Mouse (Mus musculus) midbrain, embryonic 15.5 days (tissue): ENCODE data around the gene Fem1a. TPM values are rescaled to one million over a fixed set of nuclear protein-coding genes. Genes with fewer than 3 reads are reported as not detected.

Experiments used
- ATAC-seq: fragments of 200-750 bp; cut with Nextera tagmentation; replicated peaks from 2 replicates; pipeline ENCODE4 v1.8.0; 2017; ENCODE audit warnings: moderate TSS enrichment
- H3K27ac ChIP-seq: fragments of 300-500 bp; sonication (generic); 2 replicates; pipeline ENCODE4 v1.5.1; 2015; ENCODE audit warnings: mild to moderate bottlenecking, inconsistent platforms
- H3K27me3 ChIP-seq: fragments of 300-500 bp; sonication (generic); replicated peaks from 2 replicates; pipeline ENCODE4 v1.6.1; 2015; ENCODE audit warnings: inconsistent platforms
- H3K36me3 ChIP-seq: fragments of 300-500 bp; sonication (generic); replicated peaks from 2 replicates; pipeline ENCODE4 v1.6.1; 2015; ENCODE audit warnings: inconsistent platforms
- H3K4me1 ChIP-seq: fragments of 300-500 bp; sonication (generic); 2 replicates; pipeline ENCODE4 v1.6.1; 2015; ENCODE audit warnings: inconsistent platforms
- H3K4me2 ChIP-seq: fragments of 300-500 bp; sonication (generic); 2 replicates; pipeline ENCODE4 v1.6.1; 2015; ENCODE audit warnings: inconsistent platforms, mild to moderate bottlenecking, moderate library complexity
- H3K4me3 ChIP-seq: fragments of 300-500 bp; sonication (generic); 2 replicates; pipeline ENCODE4 v1.5.1; 2015; ENCODE audit warnings: mild to moderate bottlenecking, inconsistent platforms
- H3K9ac ChIP-seq: fragments of 300-500 bp; sonication (generic); 2 replicates; pipeline ENCODE4 v1.6.1; 2015; ENCODE audit warnings: mild to moderate bottlenecking, inconsistent platforms
- H3K9me3 ChIP-seq: fragments of 300-500 bp; sonication (generic); 2 replicates; pipeline ENCODE4 v1.6.1; 2016; ENCODE audit warnings: inconsistent platforms
- WGBS: fragments of 180-500 bp; shearing (Covaris S2); methylation state at CpG from one replicate; pipeline ENCODE4 v1.1.7; 2015; ENCODE audit warnings: mixed read lengths; 5-methylcytosine and 5-hydroxymethylcytosine counted together
- polyA plus RNA-seq: library from polyadenylated mRNA; unstranded; fragments of >200 nt; fragmentation: Nextera tagmentation; extraction: Ambion mirVana; gene quantifications from 2 replicates; pipeline ENCODE4 v1.2.1, GENCODE M21; 2015

Gene Fem1a
- polyA plus RNA-seq, 1 experiment from 2014 or later: 20.1 TPM

DNA sequence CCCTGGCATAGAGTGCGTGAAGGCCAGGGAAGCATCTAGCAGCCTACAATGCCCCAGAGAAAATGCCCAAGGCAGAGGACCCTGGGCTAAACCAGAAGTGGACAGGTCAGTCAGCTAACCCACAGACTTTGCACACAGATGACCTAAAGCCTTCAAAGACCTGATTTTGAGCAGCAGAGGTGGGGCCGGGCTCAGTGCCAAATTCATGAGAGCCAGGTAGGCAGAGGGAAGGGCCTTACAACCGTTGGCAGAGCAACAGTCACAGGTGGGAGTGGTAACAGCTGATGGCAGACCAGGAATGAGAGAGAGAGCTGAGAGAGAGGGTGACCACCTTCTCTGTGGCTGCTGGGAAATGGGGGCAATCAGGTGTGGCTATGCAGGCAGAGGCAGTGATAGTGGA, 16.0 kb downstream of the Fem1a start:
- Histone ChIP-seq H3K9me3 (no peaks in the 10 kb centered on the region), H3K4me3 (no peak overlapping the region), H3K27me3 (no peaks in the 10 kb centered on the region), H3K9ac (no peak overlapping the region), H3K4me2 (no peak overlapping the region), H3K36me3 (no peaks in the 10 kb centered on the region), H3K4me1 (peaks cover 26% of the 10 kb centered on the region), H3K27ac (no peak overlapping the region)
- ATAC-seq: no peak
- WGBS: 79% methylated on average over 3 of the region's 3 CpGs

GRCm38 (mm10) chr17:56273482-56273881, 16.9 kb downstream of the Fem1a start:
- Histone ChIP-seq H3K9me3 (no peaks in the 10 kb centered on the region), H3K36me3 (no peaks in the 10 kb centered on the region), H3K27ac (no peak overlapping the region), H3K4me3 (no peak overlapping the region), H3K27me3 (no peaks in the 10 kb centered on the region), H3K4me1 (peaks cover 26% of the 10 kb centered on the region), H3K9ac (no peak overlapping the region), H3K4me2 (no peak overlapping the region)
- 91% methylated on average over 7 of the region's 7 CpGs for WGBS
- ATAC-seq: no peak

DNA sequence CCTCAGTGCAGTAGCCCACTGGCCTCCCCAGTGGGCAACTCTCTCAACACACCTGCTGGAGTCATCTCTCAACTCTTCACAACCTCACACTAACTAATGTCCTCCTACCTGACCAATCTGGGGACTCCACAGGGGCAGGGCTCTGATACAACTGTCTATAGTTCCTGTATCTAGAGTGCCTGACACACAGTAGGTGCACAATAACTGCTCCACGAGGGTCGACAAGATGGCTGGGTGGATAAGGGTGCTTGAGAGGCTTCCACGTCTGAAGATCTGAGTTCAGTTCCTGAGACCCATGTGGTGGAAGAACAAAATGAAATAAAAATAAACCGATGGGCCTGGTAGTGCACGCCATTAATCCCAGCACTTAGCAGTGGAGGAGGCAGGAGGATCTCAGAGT, 17.4 kb downstream of the Fem1a start:
- H3K4me2 ChIP-seq: no peak overlapping the region
- WGBS: 86% methylated on average over 5 of the region's 5 CpGs
- no peak overlapping the region for H3K9ac ChIP-seq
- no peak overlapping the region for H3K4me3 ChIP-seq
- peaks cover 21% of the 10 kb centered on the region for H3K4me1 ChIP-seq
- no peaks in the 10 kb centered on the region for H3K9me3 ChIP-seq
- ATAC-seq: no peak
- no peak overlapping the region for H3K27ac ChIP-seq
- H3K27me3 ChIP-seq: no peaks in the 10 kb centered on the region
- H3K36me3 ChIP-seq: no peaks in the 10 kb centered on the region

GRCm38 (mm10) chr17:56275842-56276480, 19.4 kb downstream of the Fem1a start:
- H3K9ac ChIP-seq: peak overlapping the region; percentile 52
- H3K4me1 ChIP-seq: peaks cover 14% of the 10 kb centered on the region
- WGBS: 30% methylated on average over 5 of the region's 5 CpGs
- peak overlapping the region; percentile 72 for H3K4me2 ChIP-seq
- ATAC-seq: peak; percentile 3; the same call in 1 of the 2 replicates
- H3K27ac ChIP-seq: no peak overlapping the region
- peak overlapping the region; percentile 40 for H3K4me3 ChIP-seq
- no peaks in the 10 kb centered on the region for H3K9me3 ChIP-seq
- no peaks in the 10 kb centered on the region for H3K27me3 ChIP-seq
- H3K36me3 ChIP-seq: no peaks in the 10 kb centered on the region

DNA sequence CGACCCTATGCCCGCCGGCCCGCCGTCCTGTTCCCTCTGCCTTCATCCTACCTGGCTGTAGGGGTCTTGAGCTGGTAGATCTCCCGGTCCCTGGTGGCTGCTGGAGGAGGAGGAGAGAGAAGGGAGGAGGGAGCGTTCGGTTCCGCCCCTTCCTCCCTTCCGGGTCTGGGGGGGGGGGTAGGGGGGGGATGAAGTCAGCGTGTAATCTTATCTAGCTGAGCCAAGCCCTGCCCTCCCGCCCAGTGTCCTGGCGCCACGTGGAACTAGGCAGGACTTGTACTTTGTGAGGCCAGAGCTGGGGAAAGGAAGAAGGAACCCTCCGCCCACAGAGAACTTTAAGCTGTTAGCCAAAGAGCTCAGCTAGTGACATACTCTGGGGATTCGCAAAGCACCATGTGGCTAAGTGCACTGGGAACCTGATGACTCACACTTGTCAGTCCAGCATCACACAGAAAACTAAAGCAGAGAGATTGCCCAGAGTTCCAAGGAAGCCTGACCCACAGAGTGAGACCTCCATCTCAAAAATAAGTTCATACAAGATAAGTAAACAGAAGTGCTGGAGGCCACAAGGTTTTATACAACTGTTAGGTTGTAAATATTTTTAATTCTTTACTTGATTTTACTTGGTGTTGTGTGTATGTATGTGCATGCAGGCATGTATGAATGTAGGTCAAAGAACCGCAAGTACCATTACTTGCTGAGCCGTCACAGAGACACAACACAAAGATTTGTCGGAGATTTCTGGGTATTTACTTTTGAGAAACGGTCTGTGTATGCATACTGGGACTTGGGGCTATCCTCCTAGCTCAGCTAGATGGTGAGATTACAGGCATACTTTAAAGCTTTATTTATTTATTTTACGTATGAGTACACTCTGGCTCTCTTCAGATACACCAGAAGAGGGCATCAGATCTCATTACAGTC, 20.3 kb downstream of the Fem1a start, which contains the start of gene Ticam1:
TSS of gene Ticam1 (minus strand) at position 144 of the 924 bp plus-strand sequence.
- 5% methylated on average over 21 of the region's 21 CpGs for WGBS

DNA sequence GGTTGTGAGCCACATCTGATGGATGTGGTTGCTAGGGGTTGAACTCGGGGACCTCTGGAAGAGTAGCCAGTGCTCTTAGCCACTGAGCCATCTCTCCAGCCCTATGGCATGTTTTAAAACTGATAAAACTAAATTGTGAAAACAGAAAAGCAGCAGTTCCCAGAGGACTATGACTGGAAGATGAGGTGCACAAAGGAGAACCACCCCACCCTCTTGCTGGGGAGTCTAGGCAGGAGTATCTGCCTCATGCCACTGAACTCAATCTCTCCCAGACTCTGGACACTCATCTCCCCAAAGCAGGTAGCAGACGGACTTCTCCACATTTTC, 20.9 kb downstream of the Fem1a start:
- Histone ChIP-seq H3K9ac (no peak overlapping the region), H3K4me1 (peaks cover 14% of the 10 kb centered on the region), H3K4me2 (no peak overlapping the region), H3K27me3 (no peaks in the 10 kb centered on the region), H3K4me3 (no peak overlapping the region), H3K9me3 (no peaks in the 10 kb centered on the region), H3K27ac (no peak overlapping the region), H3K36me3 (no peaks in the 10 kb centered on the region)
- 47% methylated on average over 2 of the region's 2 CpGs for WGBS
- no peak for ATAC-seq

More for the DNA sequence above, 20.3 kb downstream of the Fem1a start, which contains the start of gene Ticam1:
- no peaks in the 10 kb centered on the region for H3K9me3 ChIP-seq
- H3K4me2 ChIP-seq: peak within 1 kb of the TSS; percentile 72
- H3K9ac ChIP-seq: peak within 1 kb of the TSS; percentile 52
- peaks cover 14% of the 10 kb centered on the region for H3K4me1 ChIP-seq
- H3K36me3 ChIP-seq: no peaks in the 10 kb centered on the region
- H3K27me3 ChIP-seq: no peaks in the 10 kb centered on the region
- peak; percentile 69 for ATAC-seq
- H3K27ac ChIP-seq: no peak within 1 kb of the TSS
- peak within 1 kb of the TSS; percentile 40 for H3K4me3 ChIP-seq

- H3K9me3 ChIP-seq: no peaks in the 10 kb centered on the region
- H3K27ac ChIP-seq: no peak overlapping the region
- WGBS: 94% methylated on average over 5 of the region's 5 CpGs
- H3K4me3 ChIP-seq: no peak overlapping the region
- H3K4me2 ChIP-seq: no peak overlapping the region
- no peaks in the 10 kb centered on the region for H3K36me3 ChIP-seq
- ATAC-seq: no peak
- no peaks in the 10 kb centered on the region for H3K27me3 ChIP-seq
- no peak overlapping the region for H3K9ac ChIP-seq
- peaks cover 14% of the 10 kb centered on the region for H3K4me1 ChIP-seq
Measured at GRCm38 (mm10) chr17:56278340-56278739, 21.7 kb downstream of the Fem1a start.

GRCm38 (mm10) chr17:56279481-56280155, 23.0 kb downstream of the Fem1a start:
- ATAC-seq: no peak
- 90% methylated on average over 12 of the region's 12 CpGs for WGBS

GRCm38 (mm10) chr17:56281193-56281592, 24.6 kb downstream of the Fem1a start:
- no peak overlapping the region for H3K4me2 ChIP-seq
- no peak for ATAC-seq
- peaks cover 11% of the 10 kb centered on the region for H3K4me1 ChIP-seq
- no peaks in the 10 kb centered on the region for H3K9me3 ChIP-seq
- H3K4me3 ChIP-seq: no peak overlapping the region
- no peaks in the 10 kb centered on the region for H3K36me3 ChIP-seq
- H3K27ac ChIP-seq: no peak overlapping the region
- 92% methylated on average over 12 of the region's 12 CpGs for WGBS
- H3K9ac ChIP-seq: no peak overlapping the region
- H3K27me3 ChIP-seq: no peaks in the 10 kb centered on the region

More at GRCm38 (mm10) chr17:56279481-56280155, 23.0 kb downstream of the Fem1a start:
- no peaks in the 10 kb centered on the region for H3K9me3 ChIP-seq
- H3K4me2 ChIP-seq: no peak overlapping the region
- no peak overlapping the region for H3K27ac ChIP-seq
- no peaks in the 10 kb centered on the region for H3K36me3 ChIP-seq
- no peak overlapping the region for H3K9ac ChIP-seq
- H3K27me3 ChIP-seq: no peaks in the 10 kb centered on the region
- H3K4me1 ChIP-seq: peaks cover 14% of the 10 kb centered on the region
- H3K4me3 ChIP-seq: no peak overlapping the region

DNA sequence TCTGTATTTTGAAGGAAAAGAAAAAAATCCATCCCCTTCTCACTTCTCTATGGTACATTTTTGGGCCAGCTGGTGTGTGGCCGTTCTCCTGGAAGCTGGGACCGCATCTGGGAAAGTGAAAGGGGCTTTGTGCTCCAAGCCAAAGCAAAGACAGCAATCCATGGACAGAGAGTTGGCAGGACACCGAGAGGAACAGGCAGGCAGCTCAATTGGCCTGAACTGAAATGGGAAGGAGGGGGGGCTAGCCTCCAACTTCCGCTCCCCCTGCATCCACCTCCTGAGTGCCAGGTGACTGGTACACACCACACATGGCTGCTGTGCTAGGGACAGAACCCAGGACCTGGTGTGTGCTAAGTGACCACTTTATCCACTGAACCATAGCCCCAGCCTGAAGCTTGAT, 26.2 kb downstream of the Fem1a start:
- H3K4me2 ChIP-seq: no peak overlapping the region

DNA sequence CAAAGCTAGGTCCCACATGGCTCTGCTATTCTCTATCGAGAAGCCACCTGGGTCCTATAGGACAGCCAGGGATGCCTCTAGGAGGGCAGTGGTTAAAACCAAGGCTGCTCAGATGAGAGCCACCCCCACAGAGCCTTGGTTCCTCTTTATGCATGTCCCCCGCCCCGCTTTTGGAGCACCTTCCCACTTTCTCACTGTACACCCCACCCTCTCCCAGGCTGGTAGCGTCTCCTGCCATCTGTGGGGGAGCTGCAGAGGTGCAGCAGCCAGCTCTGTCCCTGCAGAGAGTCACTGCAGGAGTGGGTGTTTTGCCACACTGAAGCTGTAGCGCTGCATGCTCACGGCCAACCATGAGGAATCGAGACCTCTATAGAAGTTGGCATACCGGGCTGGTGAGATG, 26.7 kb downstream of the Fem1a start:
- no peaks in the 10 kb centered on the region for H3K4me1 ChIP-seq
- no peak overlapping the region for H3K4me2 ChIP-seq
- H3K27ac ChIP-seq: no peak overlapping the region
- no peak for ATAC-seq
- H3K9ac ChIP-seq: no peak overlapping the region
- H3K4me3 ChIP-seq: no peak overlapping the region
- no peaks in the 10 kb centered on the region for H3K27me3 ChIP-seq
- no peaks in the 10 kb centered on the region for H3K9me3 ChIP-seq
- WGBS: 93% methylated on average over 8 of the region's 8 CpGs
- H3K36me3 ChIP-seq: no peaks in the 10 kb centered on the region

More for the DNA sequence above, 26.2 kb downstream of the Fem1a start:
- no peak for ATAC-seq
- WGBS: 88% methylated on average over 4 of the region's 4 CpGs
- Histone ChIP-seq H3K9ac (no peak overlapping the region), H3K9me3 (no peaks in the 10 kb centered on the region), H3K27me3 (no peaks in the 10 kb centered on the region), H3K36me3 (no peaks in the 10 kb centered on the region), H3K27ac (no peak overlapping the region), H3K4me3 (no peak overlapping the region), H3K4me1 (no peaks in the 10 kb centered on the region)

DNA sequence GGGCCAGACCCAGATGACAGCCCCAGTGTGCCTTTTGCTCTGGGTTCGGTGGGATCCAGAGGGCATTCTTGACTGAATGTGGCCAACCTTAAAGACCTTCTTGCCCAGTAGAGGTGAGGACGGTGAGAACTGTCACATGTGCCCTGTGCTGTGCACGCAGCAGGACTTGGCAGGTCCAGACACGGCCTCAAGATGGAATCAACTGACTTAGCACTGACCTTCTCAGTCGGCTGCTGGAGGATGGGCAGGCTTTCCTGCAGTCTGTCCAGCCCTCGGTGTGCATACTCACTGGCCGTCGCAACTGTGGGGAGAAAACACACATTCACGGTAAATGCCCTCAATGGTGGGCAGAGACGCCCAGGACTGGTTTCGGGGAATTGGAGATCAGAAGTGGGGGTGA, 29.4 kb downstream of the Fem1a start:
- H3K4me2 ChIP-seq: no peak overlapping the region
- H3K4me1 ChIP-seq: peaks cover 18% of the 10 kb centered on the region
- no peak for ATAC-seq
- WGBS: 95% methylated on average over 11 of the region's 11 CpGs
- no peaks in the 10 kb centered on the region for H3K9me3 ChIP-seq
- H3K27ac ChIP-seq: no peak overlapping the region
- H3K4me3 ChIP-seq: no peak overlapping the region
- no peak overlapping the region for H3K9ac ChIP-seq
- no peaks in the 10 kb centered on the region for H3K27me3 ChIP-seq
- H3K36me3 ChIP-seq: no peaks in the 10 kb centered on the region
